Mouse (Mus musculus): ENCODE data around the gene Nfkbid.

Gene Nfkbid

GRCm38 (mm10) chr7:30430191-30430590, 8.7 kb downstream of the Nfkbid start:
- no peak for DNase-seq

- peak; percentile 33 to 69 for DNase-seq
These were observed 10.3 kb downstream of the Nfkbid start for GRCm38 (mm10) chr7:30431793-30432192.

GRCm38 (mm10) chr7:30434238-30434637, 12.7 kb downstream of the Nfkbid start:
- peak; percentile 38 to 59 for DNase-seq

GRCm38 (mm10) chr7:30434701-30435100, 13.2 kb downstream of the Nfkbid start:
- no peak for DNase-seq

GRCm38 (mm10) chr7:30435156-30435555, 13.6 kb downstream of the Nfkbid start:
- no peak for DNase-seq

GRCm38 (mm10) chr7:30436879-30437278, 15.3 kb downstream of the Nfkbid start:
- no peak for DNase-seq

- DNase-seq, result no peak
These were observed 18.2 kb downstream of the Nfkbid start for GRCm38 (mm10) chr7:30439734-30440133.

- peak in 1 of 2 experiments; percentile 32 for DNase-seq
These were observed 19.2 kb downstream of the Nfkbid start for GRCm38 (mm10) chr7:30440697-30441096.

- no peak for DNase-seq
These were observed 22.2 kb downstream of the Nfkbid start for GRCm38 (mm10) chr7:30443696-30444095.

- DNase-seq, result no peak
These were observed 22.8 kb downstream of the Nfkbid start for GRCm38 (mm10) chr7:30444154-30444970.

GRCm38 (mm10) chr7:30444971-30445751, 23.6 kb downstream of the Nfkbid start, which contains the start of gene Aplp1:
Aplp1 (minus strand) TSS chr7:30445535.
- peak; percentile 22 to 41 for DNase-seq

GRCm38 (mm10) chr7:30450241-30450640, 28.7 kb downstream of the Nfkbid start:
- no peak for DNase-seq

GRCm38 (mm10) chr7:30453327-30453726, 31.8 kb downstream of the Nfkbid start:
- DNase-seq, result no peak

- DNase-seq, result peak; percentile 53 to 59
These were observed 32.2 kb downstream of the Nfkbid start for GRCm38 (mm10) chr7:30453766-30454165.

GRCm38 (mm10) chr7:30454259-30454658, 32.7 kb downstream of the Nfkbid start:
- no peak for DNase-seq

GRCm38 (mm10) chr7:30456487-30456886, 35.0 kb downstream of the Nfkbid start:
- no peak for DNase-seq

- DNase-seq, result no peak
These were observed 35.5 kb downstream of the Nfkbid start for GRCm38 (mm10) chr7:30456911-30457628.

- DNase-seq, result no peak
These were observed 36.2 kb downstream of the Nfkbid start, which contains the start of the genes Kirrel2 and Nphs1 for GRCm38 (mm10) chr7:30457629-30458330. Kirrel2 (minus strand) TSS chr7:30457690. Nphs1 (plus strand) TSS chr7:30458315.

- no peak for DNase-seq
These were observed 38.0 kb downstream of the Nfkbid start for GRCm38 (mm10) chr7:30459484-30459883.

GRCm38 (mm10) chr7:30463568-30463967, 42.0 kb downstream of the Nfkbid start:
- DNase-seq, result no peak

- no peak for DNase-seq
These were observed 42.5 kb downstream of the Nfkbid start for GRCm38 (mm10) chr7:30463996-30464395.

- DNase-seq, result no peak
These were observed 43.3 kb downstream of the Nfkbid start for GRCm38 (mm10) chr7:30464816-30465300.

All from kidney, adult 8-10 months (tissue).